Mouse (Mus musculus): ENCODE data around the gene Fam131b. TPM values are rescaled to one million over a fixed set of nuclear protein-coding genes. Genes with fewer than 3 reads are reported as not detected.
A peak's percentile ranks its signal among the peaks of the same experiment; 100 is the strongest.

Gene Fam131b
- polyA plus RNA-seq, 1 experiment = 0.45 TPM

- H3K4me1 ChIP-seq (ENCODE audit: control insufficient read depth, insufficient read depth, low read length) = no peaks in the 10 kb centered on the region; the same call in 1 of the 2 replicates
- TF ChIP-seq CTCF (IDR thresholded peaks at IDR 0.05; ENCODE audit: insufficient read depth, low read length) (no peak), POLR2A (IDR thresholded peaks at IDR 0.05; ENCODE audit: borderline replicate concordance, extremely low read depth, low read depth, low read length) (no peak)
- no peak overlapping the region for H3K4me3 ChIP-seq (replicated peaks; ENCODE audit: extremely low read depth, low read depth, low read length)
- DNase-seq = no peak
These were observed 53.6 kb downstream of the Fam131b start for GRCm38 (mm10) chr6:42270817-42271216.

GRCm38 (mm10) chr6:42265391-42266330 is 58.8 kb downstream of the Fam131b start:
- DNase-seq = peak; percentile 17
- under 1% methylated on average over 21 of the region's 21 CpGs for WGBS
- no peak for TF ChIP-seq POLR2A (IDR thresholded peaks at IDR 0.05; ENCODE audit: borderline replicate concordance, extremely low read depth, low read depth, low read length)
- no peak for TF ChIP-seq CTCF (IDR thresholded peaks at IDR 0.05; ENCODE audit: insufficient read depth, low read length)
- Histone ChIP-seq H3K4me3 (replicated peaks; ENCODE audit: extremely low read depth, low read depth, low read length) (peak overlapping the region; percentile 73), H3K4me1 (ENCODE audit: control insufficient read depth, insufficient read depth, low read length) (no peaks in the 10 kb centered on the region; the same call in 1 of the 2 replicates)

Other genes with a start within 250 kb of the Fam131b start
- not detected in 2 replicates for gene Tas2r139, start 183.7 kb downstream of the Fam131b start, polyA plus RNA-seq (2012; rRNA removed)
- not detected in 2 replicates for gene Tas2r144, start 109.3 kb downstream of the Fam131b start, polyA plus RNA-seq (2012; rRNA removed)
- gene Gstk1, start 78.7 kb downstream of the Fam131b start, polyA plus RNA-seq (2012; rRNA removed) = 39.4 and 47.4 TPM in 2 replicates
- gene Tmem139, start 62.7 kb downstream of the Fam131b start, polyA plus RNA-seq (2012; rRNA removed) = 5.7 and 7.2 TPM in 2 replicates
- gene Casp2, start 59.7 kb downstream of the Fam131b start, polyA plus RNA-seq (2012; rRNA removed) = 24.2 and 36.7 TPM in 2 replicates
- gene Clcn1, start 38.0 kb downstream of the Fam131b start, polyA plus RNA-seq (2012; rRNA removed) = 0.34 and 1.5 TPM in 2 replicates
- 311 and 352 TPM in 2 replicates for gene Zyx, start 25.0 kb upstream of the Fam131b start, polyA plus RNA-seq (2012; rRNA removed)
- gene Epha1, start 48.6 kb upstream of the Fam131b start, polyA plus RNA-seq (2012; rRNA removed) = 22.4 and 26.7 TPM in 2 replicates
- gene Tas2r143, start 75.6 kb upstream of the Fam131b start, polyA plus RNA-seq (2012; rRNA removed) = 0.63 and 0.92 TPM in 2 replicates
- 0.50 TPM in 1 of 2 replicates, not detected in the other for gene Tas2r135, start 80.8 kb upstream of the Fam131b start, polyA plus RNA-seq (2012; rRNA removed)
- gene Tas2r126, start 109.9 kb upstream of the Fam131b start, polyA plus RNA-seq (2012; rRNA removed) = 0.22 TPM in 1 of 2 replicates, not detected in the other
- gene Olfr458, start 140.6 kb upstream of the Fam131b start, polyA plus RNA-seq (2012; rRNA removed) = not detected in 2 replicates
- not detected in 2 replicates for gene Olfr457, start 151.7 kb upstream of the Fam131b start, polyA plus RNA-seq (2012; rRNA removed)
- gene Olfr456, start 162.6 kb upstream of the Fam131b start, polyA plus RNA-seq (2012; rRNA removed) = not detected in 2 replicates
- not detected in 2 replicates for gene Olfr455, start 222.9 kb upstream of the Fam131b start, polyA plus RNA-seq (2012; rRNA removed)

Data from lung, adult 2 months (tissue).